Mouse (Mus musculus): ENCODE measurements at regions not wholly inside any gene's neighbourhood (a gene's known extent, or its start where the extent isn't known, plus 50 kb on each side); places are given as distances from the start of the nearest gene placed in this dataset.

GRCm38 (mm10) chr10:19412926-19413325 is 56.6 kb downstream of the Olig3 start:
- DNase-seq (ENCODE audit: low spot score in 2 of 2), result no peak

- no peak for DNase-seq (ENCODE audit: low spot score in 2 of 2)
Observed at GRCm38 (mm10) chr10:19413935-19414334, 57.6 kb downstream of the Olig3 start.

GRCm38 (mm10) chr10:19414834-19415233 is 58.5 kb downstream of the Olig3 start:
- no peak for DNase-seq (ENCODE audit: low spot score in 2 of 2)

- DNase-seq (ENCODE audit: low spot score in 2 of 2), result no peak
Observed at GRCm38 (mm10) chr10:19424030-19424429, 67.7 kb downstream of the Olig3 start.

- no peak for DNase-seq (ENCODE audit: low spot score in 2 of 2)
Observed at GRCm38 (mm10) chr10:19424961-19425360, 68.6 kb downstream of the Olig3 start.

GRCm38 (mm10) chr10:19426835-19427234 is 70.5 kb downstream of the Olig3 start:
- DNase-seq (ENCODE audit: low spot score in 2 of 2), result no peak

GRCm38 (mm10) chr10:19432515-19432914 is 76.2 kb downstream of the Olig3 start:
- DNase-seq (ENCODE audit: low spot score in 2 of 2), result no peak

GRCm38 (mm10) chr10:19434661-19435060 is 78.3 kb downstream of the Olig3 start:
- DNase-seq (ENCODE audit: low spot score in 2 of 2), result no peak

GRCm38 (mm10) chr10:19441807-19442206 is 85.5 kb downstream of the Olig3 start:
- no peak for DNase-seq (ENCODE audit: low spot score in 2 of 2)

- DNase-seq (ENCODE audit: low spot score in 2 of 2), result no peak
Observed at GRCm38 (mm10) chr10:19443516-19443915, 87.2 kb downstream of the Olig3 start.

- DNase-seq (ENCODE audit: low spot score in 2 of 2), result no peak
Observed at GRCm38 (mm10) chr10:19448838-19449559, 92.7 kb downstream of the Olig3 start.

GRCm38 (mm10) chr10:19459053-19459452 is 102.7 kb downstream of the Olig3 start:
- no peak for DNase-seq (ENCODE audit: low spot score in 2 of 2)

GRCm38 (mm10) chr10:19459709-19460108 is 103.4 kb downstream of the Olig3 start:
- no peak for DNase-seq (ENCODE audit: low spot score in 2 of 2)

GRCm38 (mm10) chr10:19460164-19460563 is 103.8 kb downstream of the Olig3 start:
- peak in 1 of 2 experiments; percentile 28 for DNase-seq (ENCODE audit: low spot score in 2 of 2)

GRCm38 (mm10) chr10:19463800-19464199 is 107.5 kb downstream of the Olig3 start:
- DNase-seq (ENCODE audit: low spot score in 2 of 2), result no peak

- no peak for DNase-seq (ENCODE audit: low spot score in 2 of 2)
Observed at GRCm38 (mm10) chr10:19464504-19464903, 108.2 kb downstream of the Olig3 start.

- no peak for DNase-seq (ENCODE audit: low spot score in 2 of 2)
Observed at GRCm38 (mm10) chr10:19471349-19472040, 115.2 kb downstream of the Olig3 start.

GRCm38 (mm10) chr10:19472066-19472465 is 115.7 kb downstream of the Olig3 start:
- no peak for DNase-seq (ENCODE audit: low spot score in 2 of 2)

- DNase-seq (ENCODE audit: low spot score in 2 of 2), result no peak
Observed at GRCm38 (mm10) chr10:19472949-19473535, 116.7 kb downstream of the Olig3 start.

GRCm38 (mm10) chr10:19485537-19486135 is 106.1 kb upstream of the Ifngr1 start:
- DNase-seq (ENCODE audit: low spot score in 2 of 2), result no peak

- DNase-seq (ENCODE audit: low spot score in 2 of 2), result no peak
Observed at GRCm38 (mm10) chr10:19490500-19490899, 101.2 kb upstream of the Ifngr1 start.

All from cerebellum, postnatal 4 days (tissue).